16 mouse cellular contexts compared by ENCODE assay signal in genomic region chr1:33688810-33689209, GRCm38 (mm10).
"Had no signal": no experiment of that assay in that cellular context is flagged by ENCODE, and none has a peak within 500 bp of the region (broad histone marks: within the 10 kb centered on the region; RNA-seq: fewer than 3 reads in every experiment).

No protein-coding gene starts in this region.

- DNase-seq: kidney, adult 11 months; kidney, adult 9 months; kidney, postnatal 36 days; lung, postnatal 14 days; midbrain, embryonic 14.5 days; right cerebral cortex, adult 18-20 months; right cerebral cortex, postnatal 25 days; thymus, postnatal 4 days had no signal

- H3K27ac ChIP-seq: kidney, postnatal 0 days; left cerebral cortex, adult 2 months; liver, embryonic 12.5 days; lung, embryonic 15.5 days; midbrain, embryonic 10.5 days; neural tube, embryonic 15.5 days; stomach, postnatal 0 days had no signal

- H3K4me3 ChIP-seq: left cerebral cortex, adult 2 months; liver, embryonic 12.5 days; lung, embryonic 15.5 days; midbrain, embryonic 10.5 days; myocyte; neural tube, embryonic 15.5 days had no signal

- H3K9ac ChIP-seq: liver, embryonic 12.5 days; lung, embryonic 15.5 days; neural tube, embryonic 15.5 days had no signal

- H3K36me3 ChIP-seq: liver, embryonic 12.5 days; lung, embryonic 15.5 days; midbrain, embryonic 10.5 days; neural tube, embryonic 15.5 days had no signal

- H3K4me1 ChIP-seq: liver, embryonic 12.5 days; lung, embryonic 15.5 days; midbrain, embryonic 10.5 days; neural tube, embryonic 15.5 days had no signal

- H3K4me2 ChIP-seq: liver, embryonic 12.5 days; lung, embryonic 15.5 days; neural tube, embryonic 15.5 days had no signal

- H3K27me3 ChIP-seq: lung, embryonic 15.5 days; neural tube, embryonic 15.5 days had no signal

- ATAC-seq: liver, embryonic 12.5 days had no signal

- H3K9me3 ChIP-seq: liver, embryonic 12.5 days; lung, embryonic 15.5 days; neural tube, embryonic 15.5 days had no signal
